Mouse (Mus musculus): ENCODE measurements around the gene Fam69a.
A peak's percentile ranks its signal among the peaks of the same experiment; 100 is the strongest.
"Not testable (repeated sequence)": the region's sequence is repeated elsewhere in the genome, so short reads cannot be mapped to it uniquely, and the experiment has no call there.

Gene Fam69a

GRCm38 (mm10) chr5:107908514-107909110 is 78.3 kb downstream of the Fam69a start:
- peak; percentile 24 for DNase-seq (ENCODE audit: extremely low spot score)

GRCm38 (mm10) chr5:107904325-107904724 is 82.6 kb downstream of the Fam69a start:
- no peak for DNase-seq (ENCODE audit: extremely low spot score)

DNA sequence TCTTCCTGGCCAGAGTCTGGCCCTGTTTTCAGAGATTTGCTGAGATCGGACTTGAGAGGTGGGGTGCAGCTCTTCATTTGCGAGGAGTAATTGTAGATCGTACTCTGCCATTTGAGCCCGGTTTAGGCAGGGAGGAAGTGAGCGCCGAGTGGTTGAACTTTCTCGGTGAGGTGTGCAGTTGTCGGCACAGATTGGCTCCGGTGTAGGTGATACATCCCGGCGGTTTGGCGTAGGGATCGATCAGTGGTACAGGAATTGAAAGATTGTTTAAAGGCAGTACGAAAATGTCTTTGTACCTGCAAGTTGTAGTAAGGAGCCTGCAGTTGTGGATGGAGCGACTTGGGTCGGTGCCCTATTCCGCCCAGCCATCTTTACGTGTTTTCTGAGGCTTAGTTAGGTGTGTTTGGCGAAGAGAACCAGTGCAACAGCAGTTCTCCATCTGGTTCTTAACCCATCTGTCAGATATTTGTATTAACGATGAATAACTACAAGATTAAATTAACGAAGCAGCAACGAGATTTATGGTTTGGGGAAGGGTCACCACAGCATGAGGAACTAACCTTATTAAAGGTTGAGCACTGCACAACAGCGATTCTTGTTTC is 85.8 kb downstream of the Fam69a start:
- DNase-seq (ENCODE audit: extremely low spot score), result no peak

- peak; percentile 92 for DNase-seq (ENCODE audit: extremely low spot score)
Observed at GRCm38 (mm10) chr5:107900206-107901013, 86.5 kb downstream of the Fam69a start, which contains the start of gene Rpl5. TSS of gene Rpl5 (plus strand) at chr5:107900502.

- DNase-seq (ENCODE audit: extremely low spot score), result no peak
Observed at GRCm38 (mm10) chr5:107896265-107896664, 90.6 kb downstream of the Fam69a start.

DNA sequence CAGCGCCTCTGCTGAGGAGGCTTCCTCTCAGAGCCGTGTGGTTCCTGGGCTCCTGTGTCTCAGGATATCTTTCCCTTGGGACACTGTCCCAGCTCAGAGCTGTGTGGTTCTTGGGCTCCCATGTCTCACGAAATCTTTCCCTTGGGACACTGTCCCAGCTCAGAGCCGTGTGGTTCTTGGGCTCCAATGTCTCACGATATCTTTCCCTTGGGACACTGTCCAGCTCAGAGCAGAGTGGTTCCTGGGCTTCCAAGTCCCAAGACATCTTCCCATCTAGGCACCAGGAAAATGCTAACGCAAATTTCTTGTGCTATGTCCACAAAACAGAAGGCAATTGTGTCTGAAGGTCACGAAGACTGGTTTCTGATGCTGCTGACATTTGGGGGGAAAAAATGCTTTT is 92.2 kb downstream of the Fam69a start:
- no peak for DNase-seq (ENCODE audit: extremely low spot score)

DNA sequence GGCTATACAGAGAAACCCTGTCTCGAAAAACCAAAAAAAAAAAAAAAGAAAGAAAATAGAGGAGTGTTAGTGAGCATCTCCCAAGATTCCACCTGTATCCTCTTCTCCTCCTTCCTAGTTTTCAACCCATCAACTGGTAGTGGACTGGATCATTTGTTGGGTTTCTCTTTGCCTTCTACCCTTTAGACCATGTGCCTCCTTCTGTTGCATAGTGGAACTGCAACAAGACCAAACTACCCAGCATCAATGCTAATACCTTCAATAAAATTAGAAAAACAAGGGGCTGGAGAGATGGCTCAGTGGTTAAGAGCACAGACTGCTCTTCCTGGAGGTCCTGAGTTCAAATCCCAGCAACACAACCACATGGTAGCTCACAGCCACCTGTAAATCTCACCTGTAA is 95.4 kb downstream of the Fam69a start:
- not testable (repeated sequence) for DNase-seq (ENCODE audit: extremely low spot score)

- no peak for DNase-seq (ENCODE audit: extremely low spot score)
Observed at GRCm38 (mm10) chr5:107889994-107890888, 96.6 kb downstream of the Fam69a start.

- DNase-seq (ENCODE audit: extremely low spot score), result no peak
Observed at GRCm38 (mm10) chr5:107880710-107881109, 106.2 kb downstream of the Fam69a start.

GRCm38 (mm10) chr5:107877053-107877452 is 109.8 kb downstream of the Fam69a start:
- no peak for DNase-seq (ENCODE audit: extremely low spot score)

DNA sequence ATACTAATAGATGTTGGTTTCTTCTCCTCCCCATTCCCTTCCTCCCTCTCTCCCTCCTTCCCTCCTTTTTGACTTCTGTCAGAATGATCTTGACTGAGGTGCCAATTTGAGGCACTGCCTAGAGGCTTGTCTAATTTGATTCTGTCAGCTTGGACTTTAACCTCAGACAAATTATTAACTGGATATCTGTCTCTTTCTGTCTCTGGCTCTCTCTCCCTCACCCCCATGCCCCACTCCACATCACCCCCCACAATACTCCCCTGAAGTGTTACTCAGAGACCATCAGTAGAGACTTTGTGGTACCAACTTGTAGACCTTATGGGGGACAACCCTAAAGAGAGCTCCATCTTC is 111.6 kb downstream of the Fam69a start:
- no peak for DNase-seq (ENCODE audit: extremely low spot score)

GRCm38 (mm10) chr5:107874561-107875260 is 112.2 kb downstream of the Fam69a start, which contains the start of gene Evi5:
TSS of gene Evi5 (minus strand) at chr5:107875107.
- DNase-seq (ENCODE audit: extremely low spot score), result no peak

DNA sequence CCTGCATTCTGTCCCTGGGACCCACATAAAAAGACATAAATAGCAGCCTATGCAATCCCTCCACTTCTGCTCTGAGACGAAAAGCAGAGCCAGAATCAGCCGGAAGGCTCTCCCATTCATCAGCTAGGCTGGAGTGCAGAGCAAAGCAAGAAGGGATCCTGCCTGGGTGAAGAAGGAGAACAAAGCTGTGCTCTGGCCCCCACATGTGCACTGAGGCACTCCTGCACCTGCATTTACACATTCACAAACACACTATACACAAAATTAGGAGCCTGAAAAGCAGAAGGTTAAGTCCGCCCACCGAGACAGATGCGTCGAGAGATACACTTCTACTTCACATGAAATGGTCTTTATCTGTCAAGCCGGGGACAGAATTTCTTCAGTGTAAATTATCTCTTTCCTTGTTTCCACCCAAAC is 113.0 kb downstream of the Fam69a start:
- DNase-seq (ENCODE audit: extremely low spot score), result no peak

- DNase-seq (ENCODE audit: extremely low spot score), result no peak
Observed at GRCm38 (mm10) chr5:107873330-107873729, 113.6 kb downstream of the Fam69a start.

DNA sequence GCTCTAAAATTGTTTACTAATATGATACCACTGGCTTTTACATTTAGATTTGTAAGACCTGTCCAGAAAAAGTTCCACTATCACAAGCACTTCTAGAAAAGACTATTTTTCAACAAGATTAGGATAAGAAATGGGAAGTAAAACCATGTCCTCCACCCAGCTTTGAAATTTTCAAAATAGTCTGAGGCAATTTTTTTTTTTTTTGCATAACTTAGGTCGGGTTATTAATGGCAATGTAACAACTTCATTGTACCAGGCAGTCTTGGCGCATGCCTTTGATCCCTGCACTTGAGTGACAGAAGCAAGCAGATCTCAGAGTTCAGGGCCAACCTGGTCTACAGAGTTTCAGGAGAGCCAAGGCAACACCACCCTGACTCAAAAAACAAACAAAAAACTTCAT is 117.2 kb downstream of the Fam69a start:
- no peak for DNase-seq (ENCODE audit: extremely low spot score)

DNA sequence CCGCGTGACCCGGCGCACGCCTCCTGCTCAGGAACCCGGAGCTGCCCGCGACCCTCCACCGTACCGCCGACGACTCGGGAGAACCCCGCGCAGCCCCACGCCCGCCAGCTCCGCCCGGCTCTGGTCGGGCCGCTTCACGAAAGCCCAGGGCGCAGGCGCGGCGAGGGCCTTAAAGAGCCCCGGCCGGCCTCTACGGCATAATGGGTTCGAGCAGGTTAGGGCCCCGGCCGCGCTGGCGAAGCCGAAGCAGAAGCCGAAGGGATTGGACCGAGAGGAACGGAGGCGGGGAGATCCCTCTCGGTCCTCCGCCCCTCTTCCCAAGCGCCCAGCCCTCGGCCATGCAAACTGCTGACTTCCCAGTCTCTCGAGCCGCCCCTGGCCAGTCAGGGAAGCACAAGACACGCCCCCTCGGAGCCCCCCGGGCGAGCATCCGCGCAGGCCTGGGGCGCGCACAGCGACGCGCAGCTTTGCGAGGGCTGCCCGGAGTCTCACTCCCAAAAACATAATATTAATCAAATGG is 117.9 kb downstream of the Fam69a start:
- peak; percentile 96 for DNase-seq (ENCODE audit: extremely low spot score)

GRCm38 (mm10) chr5:107867970-107868904 is 118.6 kb downstream of the Fam69a start:
- DNase-seq (ENCODE audit: extremely low spot score), result peak; percentile 65

GRCm38 (mm10) chr5:107866127-107867126 is 120.5 kb downstream of the Fam69a start:
- no peak for DNase-seq (ENCODE audit: extremely low spot score)

GRCm38 (mm10) chr5:107863971-107864370 is 122.9 kb downstream of the Fam69a start:
- no peak for DNase-seq (ENCODE audit: extremely low spot score)

All from embryo, embryonic 9.5 days (tissue).